Mouse (Mus musculus) lung, embryonic 16.5 days (tissue): ENCODE measurements around the gene Fam83d. TPM values are rescaled to one million over a fixed set of nuclear protein-coding genes. Genes with fewer than 3 reads are reported as not detected.

Source experiments
- ATAC-seq: fragments of 200-750 bp; cut with Nextera tagmentation; 2 replicates; pipeline ENCODE4 v1.8.0; 2017; ENCODE audit warnings: low read depth, mild to moderate bottlenecking, moderate library complexity
- H3K27ac ChIP-seq: fragments of 300-500 bp; sonication (generic); 2 replicates; pipeline ENCODE4 v1.5.1; 2014; ENCODE audit warnings: mild to moderate bottlenecking, control low read depth, low read length
- H3K27me3 ChIP-seq: fragments of 300-500 bp; sonication (generic); 2 replicates; pipeline ENCODE4 v1.6.1; 2014; ENCODE audit warnings: low read depth, low read length, mixed read lengths; ENCODE audit not compliant: control insufficient read depth, insufficient read depth
- H3K36me3 ChIP-seq: fragments of 300-500 bp; sonication (generic); 2 replicates; pipeline ENCODE4 v1.6.1; 2014; ENCODE audit warnings: low read length; ENCODE audit not compliant: control insufficient read depth, insufficient read depth
- H3K4me1 ChIP-seq: fragments of 300-500 bp; sonication (generic); replicated peaks from 2 replicates; pipeline ENCODE4 v1.6.1; 2014; ENCODE audit warnings: low read length, mixed read lengths; ENCODE audit not compliant: control insufficient read depth, insufficient read depth
- H3K4me2 ChIP-seq: fragments of 300-500 bp; sonication (generic); 2 replicates; pipeline ENCODE4 v1.6.1; 2014; ENCODE audit warnings: low read depth, low read length, control low read depth
- H3K4me3 ChIP-seq: fragments of 300-500 bp; sonication (generic); 2 replicates; pipeline ENCODE4 v1.5.1; 2014; ENCODE audit warnings: mild to moderate bottlenecking, low read length, control low read depth
- H3K9ac ChIP-seq: fragments of 300-500 bp; sonication (generic); 2 replicates; pipeline ENCODE4 v1.6.1; 2014; ENCODE audit warnings: low read length, control low read depth
- H3K9me3 ChIP-seq: fragments of 300-500 bp; sonication (generic); 2 replicates; pipeline ENCODE4 v1.6.1; 2016; ENCODE audit warnings: low read length; ENCODE audit not compliant: control insufficient read depth
- WGBS: fragments of 180-500 bp; shearing (Covaris S2); extraction: QIAGEN DNeasy Blood & Tissue Kit; methylation state at CpG from one replicate; pipeline ENCODE4 v1.1.7; 2014; 5-methylcytosine and 5-hydroxymethylcytosine counted together
- polyA plus RNA-seq: library from polyadenylated mRNA; unstranded; fragments of >200 nt; fragmentation: Nextera tagmentation; extraction: Ambion mirVana; gene quantifications from 2 replicates; pipeline ENCODE4 v1.2.1, GENCODE M21; 2015

Gene Fam83d
- polyA plus RNA-seq, 1 experiment from 2014 or later: 63.1 TPM

DNA sequence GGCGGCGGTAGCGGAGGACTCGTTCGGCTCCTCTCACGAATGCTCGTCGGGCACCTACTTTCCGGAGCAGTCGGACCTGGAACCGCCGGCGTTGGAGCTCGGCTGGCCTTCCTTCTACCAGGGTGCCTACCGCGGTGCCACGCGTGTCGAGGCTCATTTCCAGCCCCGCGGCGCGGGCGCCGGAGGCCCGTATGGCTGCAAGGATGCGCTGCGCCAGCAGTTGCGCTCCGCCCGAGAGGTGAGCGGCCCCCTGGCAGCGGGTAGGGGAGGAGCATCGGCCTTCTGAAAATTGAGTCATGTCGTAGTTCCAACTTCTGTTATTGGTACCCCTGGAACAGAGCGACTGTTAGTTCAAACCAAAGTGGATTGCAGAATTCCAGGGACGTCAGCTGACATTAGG, 457 bp downstream of the Fam83d start:
- peak overlapping the region; percentile 95 for H3K4me2 ChIP-seq
- ATAC-seq: peak; percentile 11; the same call in 1 of the 2 replicates
- no peaks in the 10 kb centered on the region for H3K27me3 ChIP-seq
- peak overlapping the region; percentile 88 for H3K4me3 ChIP-seq
- WGBS: under 1% methylated on average over 36 of the region's 37 CpGs
- H3K9ac ChIP-seq: peak overlapping the region; percentile 88
- H3K4me1 ChIP-seq: peaks cover 37% of the 10 kb centered on the region
- H3K27ac ChIP-seq: peak overlapping the region; percentile 78
- no peaks in the 10 kb centered on the region for H3K36me3 ChIP-seq
- H3K9me3 ChIP-seq: no peaks in the 10 kb centered on the region

GRCm38 (mm10) chr2:158768771-158769170, 878 bp downstream of the Fam83d start:
- no peak for ATAC-seq
- H3K36me3 ChIP-seq: no peaks in the 10 kb centered on the region
- peak overlapping the region; percentile 95 for H3K4me2 ChIP-seq
- peaks cover 37% of the 10 kb centered on the region for H3K4me1 ChIP-seq
- H3K27me3 ChIP-seq: no peaks in the 10 kb centered on the region
- H3K9me3 ChIP-seq: no peaks in the 10 kb centered on the region
- peak overlapping the region; percentile 88 for H3K4me3 ChIP-seq
- H3K27ac ChIP-seq: peak overlapping the region; percentile 78
- WGBS: 2% methylated on average over 5 of the region's 5 CpGs
- H3K9ac ChIP-seq: peak overlapping the region; percentile 88

DNA sequence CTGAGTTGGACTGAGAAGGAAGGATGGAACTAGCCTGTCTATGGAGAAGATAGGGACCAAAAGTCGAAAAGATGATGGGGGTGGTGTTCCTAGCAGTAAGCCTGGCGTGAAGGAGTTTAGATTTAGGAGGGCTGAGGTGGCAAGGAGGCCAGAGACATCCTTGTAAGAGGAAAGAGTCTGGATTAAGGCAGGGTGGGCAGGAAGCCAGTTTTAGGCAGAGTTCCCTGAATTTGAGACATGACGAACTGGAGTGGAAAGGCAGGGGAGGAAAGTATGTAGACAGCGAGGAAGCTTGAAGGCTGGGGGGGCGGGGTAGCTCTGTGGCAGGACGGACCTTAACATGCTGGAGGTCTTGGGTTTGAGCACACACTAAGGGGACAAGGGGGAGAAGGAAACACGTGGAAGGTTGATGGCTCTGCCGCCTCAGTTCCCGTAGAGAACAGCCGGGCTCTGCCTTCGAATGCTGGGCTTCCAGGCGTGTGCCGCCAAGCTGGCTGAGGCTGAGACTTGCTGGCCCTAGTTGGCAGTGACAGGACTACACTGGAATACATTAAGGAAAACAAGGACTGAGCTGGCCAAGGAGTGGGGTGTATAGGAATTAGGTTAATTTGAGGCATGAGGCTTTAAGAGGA, 2.3 kb downstream of the Fam83d start:
- peak overlapping the region; percentile 88 for H3K4me3 ChIP-seq
- H3K9ac ChIP-seq: peak overlapping the region; percentile 88
- no peaks in the 10 kb centered on the region for H3K36me3 ChIP-seq
- H3K9me3 ChIP-seq: no peaks in the 10 kb centered on the region
- H3K4me1 ChIP-seq: peaks cover 48% of the 10 kb centered on the region
- no peaks in the 10 kb centered on the region for H3K27me3 ChIP-seq
- H3K4me2 ChIP-seq: peak overlapping the region; percentile 95
- WGBS: 9% methylated on average over 13 of the region's 13 CpGs
- H3K27ac ChIP-seq: peak overlapping the region; percentile 41; the same call in 1 of the 2 replicates
- ATAC-seq: no peak

DNA sequence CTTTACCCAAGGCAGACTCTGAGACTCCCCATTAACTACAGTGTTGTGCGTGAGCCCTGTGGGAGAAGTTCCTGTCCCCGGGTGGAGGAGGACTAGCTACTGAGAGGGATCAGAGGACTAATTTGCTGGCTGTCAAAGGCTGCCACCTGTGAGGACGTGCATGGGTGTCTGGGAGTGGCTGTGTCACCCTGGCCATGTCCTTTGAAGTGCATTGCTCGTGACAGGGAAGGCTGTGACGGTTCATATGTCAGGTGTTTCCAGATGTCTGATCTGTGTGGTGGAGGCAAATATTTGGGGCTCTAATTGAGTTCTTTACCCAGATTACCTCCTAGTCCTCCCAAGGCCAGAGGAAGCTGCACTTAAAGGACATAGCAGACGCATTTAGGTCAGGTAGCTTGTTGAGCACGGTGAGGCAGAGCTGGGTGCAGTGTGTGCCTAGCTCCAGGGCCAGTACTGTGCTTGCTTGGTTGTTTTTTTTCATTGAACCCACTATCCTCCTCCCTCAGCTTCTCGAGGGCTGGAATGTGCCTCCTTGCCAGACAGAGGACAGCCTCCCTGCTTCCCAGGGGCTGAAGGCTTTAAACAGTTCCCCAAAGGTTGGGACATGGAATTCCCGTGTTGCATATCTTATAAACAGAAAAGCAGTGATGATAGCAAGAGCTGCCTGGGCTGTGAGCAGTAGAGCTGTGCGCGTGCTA, 3.3 kb downstream of the Fam83d start:
- H3K4me1 ChIP-seq: peaks cover 57% of the 10 kb centered on the region

DNA sequence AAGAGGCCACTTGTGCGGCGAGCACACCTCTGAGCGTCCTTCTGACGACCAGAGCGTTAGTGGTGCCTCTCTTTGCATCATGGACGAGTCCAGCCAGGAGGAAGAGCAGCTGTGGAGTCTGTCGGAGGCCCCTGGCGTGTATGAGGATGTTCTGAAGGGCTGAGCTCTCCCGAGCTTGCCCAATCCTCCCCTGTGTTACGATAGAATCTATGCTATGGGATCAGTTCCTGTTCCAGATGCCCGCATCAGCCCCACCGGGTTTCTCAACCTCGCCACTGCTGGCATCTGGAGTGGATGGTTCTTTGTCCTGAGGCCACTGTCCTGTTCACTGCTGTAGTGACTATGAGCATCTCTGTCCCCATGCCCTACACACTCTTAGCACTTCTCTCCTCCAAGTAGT, 4.9 kb downstream of the Fam83d start:
- Histone ChIP-seq H3K27me3 (no peaks in the 10 kb centered on the region), H3K36me3 (no peaks in the 10 kb centered on the region), H3K4me3 (no peak overlapping the region), H3K4me2 (no peak overlapping the region), H3K9me3 (no peaks in the 10 kb centered on the region), H3K9ac (no peak overlapping the region), H3K4me1 (peaks cover 73% of the 10 kb centered on the region), H3K27ac (no peak overlapping the region)
- WGBS: 67% methylated on average over 13 of the region's 13 CpGs
- ATAC-seq: no peak

More for the DNA sequence above, 3.3 kb downstream of the Fam83d start:
- Histone ChIP-seq H3K27me3 (no peaks in the 10 kb centered on the region), H3K9ac (no peak overlapping the region), H3K36me3 (no peaks in the 10 kb centered on the region), H3K9me3 (no peaks in the 10 kb centered on the region), H3K4me2 (peak overlapping the region; percentile 95), H3K4me3 (peak overlapping the region; percentile 88), H3K27ac (no peak overlapping the region)
- 42% methylated on average over 11 of the region's 11 CpGs for WGBS
- no peak for ATAC-seq

GRCm38 (mm10) chr2:158774886-158775285, 7.0 kb downstream of the Fam83d start:
- ATAC-seq: no peak
- Histone ChIP-seq H3K27ac (no peak overlapping the region), H3K27me3 (no peaks in the 10 kb centered on the region), H3K4me1 (peaks cover 70% of the 10 kb centered on the region), H3K9me3 (no peaks in the 10 kb centered on the region), H3K4me2 (no peak overlapping the region), H3K9ac (no peak overlapping the region), H3K36me3 (peaks cover 4% of the 10 kb centered on the region), H3K4me3 (no peak overlapping the region)
- WGBS: 44% methylated on average over 8 of the region's 8 CpGs

- no peak overlapping the region for H3K4me2 ChIP-seq
- WGBS: 84% methylated on average over 4 of the region's 4 CpGs
- peaks cover 21% of the 10 kb centered on the region for H3K36me3 ChIP-seq
- H3K27ac ChIP-seq: peak overlapping the region; percentile 59; the same call in 1 of the 2 replicates
- H3K4me1 ChIP-seq: peaks cover 52% of the 10 kb centered on the region
- no peak for ATAC-seq
- no peaks in the 10 kb centered on the region for H3K27me3 ChIP-seq
- H3K9me3 ChIP-seq: no peaks in the 10 kb centered on the region
- H3K9ac ChIP-seq: peak overlapping the region; percentile 13; the same call in 1 of the 2 replicates
- no peak overlapping the region for H3K4me3 ChIP-seq
These were observed 8.8 kb downstream of the Fam83d start for GRCm38 (mm10) chr2:158776716-158777115.

DNA sequence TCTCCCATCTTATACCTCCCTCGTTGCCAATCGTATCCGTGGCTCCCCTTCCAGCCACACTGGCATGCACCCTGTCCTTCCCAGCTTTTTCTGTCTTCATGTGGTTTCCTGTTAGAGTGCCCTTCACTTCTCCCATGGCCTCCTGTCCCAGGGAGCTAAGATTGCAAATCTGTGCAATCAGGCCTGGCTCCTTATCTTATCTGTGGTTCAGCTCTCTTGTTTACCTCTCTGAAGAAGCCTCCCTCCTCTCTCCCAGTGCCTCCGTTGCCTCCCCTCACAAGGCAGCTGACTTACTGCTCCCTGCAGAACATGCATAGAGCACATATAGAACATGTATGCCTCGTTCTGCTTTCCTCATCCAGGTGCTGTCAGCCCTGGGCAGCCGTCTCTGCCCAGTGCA, 9.6 kb downstream of the Fam83d start:
- Histone ChIP-seq H3K4me2 (no peak overlapping the region), H3K4me3 (no peak overlapping the region), H3K36me3 (peaks cover 23% of the 10 kb centered on the region), H3K27ac (peak overlapping the region; percentile 59), H3K9ac (peak overlapping the region; percentile 13; the same call in 1 of the 2 replicates), H3K27me3 (no peaks in the 10 kb centered on the region), H3K9me3 (no peaks in the 10 kb centered on the region), H3K4me1 (peaks cover 46% of the 10 kb centered on the region)
- WGBS: 13% methylated on average over 6 of the region's 6 CpGs
- 0 out of 2 replicates have a peak, but pooled peaks have one; percentile 26 for ATAC-seq

- H3K4me1 ChIP-seq: peaks cover 44% of the 10 kb centered on the region
- H3K4me3 ChIP-seq: no peak overlapping the region
- WGBS: 30% methylated on average over 7 of the region's 7 CpGs
- ATAC-seq: peak; percentile 46
- peak overlapping the region; percentile 59 for H3K27ac ChIP-seq
- no peaks in the 10 kb centered on the region for H3K9me3 ChIP-seq
- H3K9ac ChIP-seq: 0 out of 2 replicates have a peak overlapping the region, but pooled peaks have one; percentile 13
- no peaks in the 10 kb centered on the region for H3K27me3 ChIP-seq
- peaks cover 25% of the 10 kb centered on the region for H3K36me3 ChIP-seq
- no peak overlapping the region for H3K4me2 ChIP-seq
These were observed 10.5 kb downstream of the Fam83d start for GRCm38 (mm10) chr2:158778349-158778748.
